Mouse (Mus musculus) gastrocnemius, adult 2 months (tissue): ENCODE results near the gene Celsr2. TPM values are rescaled to one million over a fixed set of nuclear protein-coding genes. Genes with fewer than 3 reads are reported as not detected.

ENCODE experiments used
- DNase-seq: peaks from one replicate; pipeline ENCODE4 v3.0.0; 2022
- H3K27ac ChIP-seq: fragments of 200-600 bp; 2 replicates; pipeline ENCODE4 v1.8.1; 2022; ENCODE audit warnings: mild to moderate bottlenecking
- H3K4me3 ChIP-seq: fragments of 200-600 bp; 2 replicates; pipeline ENCODE4 v1.8.1; 2022; ENCODE audit warnings: mild to moderate bottlenecking, moderate library complexity
- CTCF ChIP-seq: fragments of 200-600 bp; IDR thresholded peaks from 2 replicates; pipeline ENCODE4 v1.8.1; 2022; ENCODE audit warnings: antibody characterized with exemption, mild to moderate bottlenecking, moderate library complexity
- intact Hi-C: fragments of 180-260 bp; cut with DNase I; formaldehyde crosslinking; loops from one replicate; pipeline ENCODE4 v1.15.1; 2025
- long read RNA-seq, 2 experiments: library from polyadenylated mRNA; stranded (forward); transcript quantifications; one replicate each; pipeline ENCODE4 v2.0.0; 2021
- total RNA-seq, 2 experiments: library from RNA; stranded (reverse); gene quantifications; 2 replicates each; pipeline ENCODE4 v1.2.3; 2021

Celsr2 gene
- 1 to 10 TPM; 6.4 to 8.8 TPM for total RNA-seq
- long read RNA-seq, experiment 1, full-length matches to known transcripts = 1 of 10 reads
- long read RNA-seq, experiment 1, partial matches to known transcripts = 7 of 10 reads
- long read RNA-seq, experiment 1, other reads (novel, unspliced or antisense) = 2 of 10 reads
- long read RNA-seq, experiment 2, partial matches to known transcripts = 4 of 7 reads
- long read RNA-seq, experiment 2, other reads (novel, unspliced or antisense) = 3 of 7 reads

DNA sequence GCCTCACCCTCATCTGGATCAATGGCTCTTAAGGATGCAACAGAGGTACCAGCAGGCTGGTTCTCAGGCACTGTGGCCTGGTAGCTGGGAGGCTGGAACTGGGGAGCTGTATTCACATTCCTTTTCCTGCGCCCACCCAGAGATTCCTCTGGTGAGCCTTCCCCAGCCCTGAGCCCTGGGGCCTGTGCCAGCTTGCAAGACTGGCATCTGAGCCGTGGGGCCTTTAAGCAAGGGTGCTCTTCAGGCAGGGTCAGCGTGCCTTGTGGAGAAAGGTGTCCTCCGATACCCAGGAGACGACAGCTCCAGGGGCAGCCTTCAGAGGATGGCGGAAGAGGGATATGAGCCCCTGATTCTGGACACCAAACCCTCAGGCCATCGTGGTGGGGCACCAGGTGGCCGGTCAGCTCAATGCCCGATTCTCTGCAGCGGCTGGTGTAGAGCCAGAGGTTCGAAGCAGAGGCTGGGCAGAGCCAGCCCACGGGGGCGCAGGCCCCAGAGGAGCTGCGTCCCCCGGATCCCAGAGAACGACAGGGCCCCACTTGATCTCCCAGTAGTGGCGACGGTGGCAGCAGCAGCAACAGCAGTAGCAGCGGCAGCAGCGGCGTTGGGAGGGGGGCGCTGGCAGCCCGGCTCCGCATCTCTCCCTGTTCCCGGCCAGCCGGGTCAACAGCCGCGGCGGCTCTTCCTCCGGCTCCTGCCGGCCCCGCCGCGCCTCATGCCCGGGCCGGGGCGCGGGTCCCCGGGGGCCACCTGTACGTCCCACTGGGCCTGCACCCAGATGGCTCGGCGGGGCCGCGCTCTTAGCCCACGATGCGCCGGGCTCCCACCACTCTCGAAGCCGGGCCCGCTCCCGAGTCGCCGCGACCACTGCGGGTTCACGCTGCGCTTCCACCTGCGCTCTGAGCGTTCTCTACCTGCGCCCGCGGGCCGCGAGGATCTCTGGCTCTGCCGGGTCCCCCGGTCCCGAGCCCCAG lies at the start of gene Celsr2:
Celsr2 (minus strand) TSS at position 696 of the 974 bp plus-strand sequence.
- intact Hi-C loops = no loop called here
- no peak for TF ChIP-seq CTCF
- peak; percentile 60 for DNase-seq
- peak within 1 kb of the TSS; percentile 70 for H3K27ac ChIP-seq
- H3K4me3 ChIP-seq = peak within 1 kb of the TSS; percentile 88

DNA sequence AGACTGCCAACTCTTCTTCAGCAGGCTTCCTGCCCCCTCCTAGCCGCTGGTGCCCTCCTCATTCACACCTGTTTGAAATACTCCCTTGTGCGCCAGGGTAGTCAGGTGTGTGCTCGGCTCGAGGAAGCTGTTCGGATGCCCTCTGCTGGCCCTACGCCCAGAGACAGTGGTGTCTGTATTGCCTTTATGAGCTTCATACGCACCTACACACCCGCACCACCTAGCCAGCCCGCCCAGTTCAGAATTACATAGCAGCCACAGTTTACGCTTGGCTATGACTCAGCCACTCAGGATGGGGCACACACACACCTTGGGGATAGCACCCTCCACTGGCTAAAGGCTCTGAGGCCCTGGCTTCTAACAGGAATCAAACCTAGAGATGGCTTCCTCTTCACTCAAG lies 43.5 kb upstream of the Celsr2 start:
- peak overlapping the region; percentile 5; the same call in 1 of the 2 replicates for H3K4me3 ChIP-seq
- TF ChIP-seq CTCF = peak; percentile 24; the same call in 1 of the 2 replicates
- intact Hi-C loops = loop anchor here (1.0 kb wide), 1 partner anchor 58 kb away; no protein-coding TSS in a partner anchor
- H3K27ac ChIP-seq = no peak overlapping the region
- peak; percentile 27 for DNase-seq

- intact Hi-C loops = no loop called here
- DNase-seq = no peak
- Histone ChIP-seq H3K27ac (no peak overlapping the region), H3K4me3 (peak overlapping the region; percentile 5; the same call in 1 of the 2 replicates)
- no peak for TF ChIP-seq CTCF
These were observed 43.0 kb upstream of the Celsr2 start for GRCm38 (mm10) chr3:108458380-108458779.

DNA sequence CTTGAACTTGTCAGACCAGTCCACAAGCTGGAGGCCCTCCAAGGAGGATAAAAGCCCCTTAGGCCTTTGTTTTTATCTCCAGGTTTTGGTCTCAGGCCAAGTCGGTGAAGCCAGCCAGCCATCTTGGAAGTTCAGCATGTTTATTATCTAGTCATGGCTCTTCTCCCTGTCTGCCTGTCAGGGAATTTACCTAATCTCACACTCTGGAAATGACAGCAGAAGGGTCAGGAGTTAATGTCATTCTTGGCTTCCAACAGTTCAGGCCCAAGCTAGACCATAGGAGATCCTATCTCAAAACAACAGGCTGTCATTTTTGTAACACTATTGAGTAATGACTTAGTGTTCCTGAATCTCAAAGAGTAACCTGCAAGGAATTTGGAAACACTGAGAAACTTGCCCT lies 38.8 kb upstream of the Celsr2 start:
- no peak for DNase-seq
- intact Hi-C loops = no loop called here
- Histone ChIP-seq H3K4me3 (no peak overlapping the region), H3K27ac (no peak overlapping the region)
- TF ChIP-seq CTCF = no peak

- no peak overlapping the region for H3K4me3 ChIP-seq
- no peak for TF ChIP-seq CTCF
- no peak overlapping the region for H3K27ac ChIP-seq
- DNase-seq = no peak
- intact Hi-C loops = no loop called here
These were observed 36.6 kb upstream of the Celsr2 start for GRCm38 (mm10) chr3:108451969-108452368.

DNA sequence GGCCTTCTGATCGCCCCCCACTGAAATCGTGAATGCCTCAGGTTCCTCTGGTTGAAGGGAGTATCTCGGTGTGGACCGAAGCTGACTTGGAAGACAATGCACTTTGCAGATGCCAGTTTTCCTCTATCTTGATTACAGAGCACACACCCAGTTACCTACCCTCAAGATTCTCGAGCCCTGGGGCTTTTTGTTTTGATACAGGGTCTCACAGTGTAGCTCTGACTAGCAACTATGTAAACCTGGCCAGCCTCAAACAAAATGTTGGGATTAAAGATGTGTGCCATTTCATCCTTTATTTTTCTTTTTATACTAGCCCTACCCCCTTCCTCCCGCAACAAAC lies 30.0 kb upstream of the Celsr2 start:
- DNase-seq = no peak
- intact Hi-C loops = loop anchor here (2.0 kb wide), 1 partner anchor 109 kb away; no protein-coding TSS in a partner anchor
- Histone ChIP-seq H3K4me3 (peak overlapping the region; percentile 74), H3K27ac (peak overlapping the region; percentile 90)
- no peak for TF ChIP-seq CTCF

DNA sequence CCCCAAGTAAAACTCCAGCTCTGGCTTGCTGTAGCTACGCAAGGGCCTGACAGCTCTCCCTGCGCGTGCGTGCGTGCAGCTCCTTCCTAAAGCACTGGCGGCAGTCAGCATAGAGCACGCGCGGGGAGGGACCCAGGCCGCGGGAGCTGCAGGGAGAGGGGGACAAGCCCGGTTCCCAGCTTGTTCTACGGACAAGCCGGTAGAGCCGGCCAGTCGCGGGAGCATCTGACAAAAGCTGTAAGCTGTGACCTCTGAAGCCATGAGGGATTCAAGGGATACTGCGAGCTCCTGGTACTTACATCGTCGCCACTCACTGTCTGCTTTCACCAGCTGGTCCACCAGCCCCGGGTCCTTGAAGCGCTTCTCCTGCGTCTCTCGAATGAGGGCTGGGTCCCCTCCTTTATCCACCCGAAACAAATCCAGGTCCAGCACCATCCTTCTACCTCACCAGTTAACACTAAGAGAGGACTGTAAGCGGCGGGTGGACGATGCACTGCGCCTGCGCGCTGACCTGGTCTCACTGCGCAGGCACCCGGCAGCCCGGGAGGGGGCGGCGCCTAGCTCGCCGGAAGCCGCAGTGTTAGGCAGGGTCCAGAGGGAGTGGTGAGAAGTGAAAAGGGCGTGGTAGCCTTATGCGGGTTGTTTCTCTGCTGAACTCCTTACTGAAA lies 29.5 kb upstream of the Celsr2 start, which contains the start of gene Sars:
Sars (minus strand) TSS at position 512 of the 668 bp plus-strand sequence.
- intact Hi-C loops = loop anchor here (2.0 kb wide), 1 partner anchor 110 kb away; no protein-coding TSS in a partner anchor
- peak; percentile 65 for TF ChIP-seq CTCF
- H3K4me3 ChIP-seq = peak within 1 kb of the TSS; percentile 74
- peak within 1 kb of the TSS; percentile 90 for H3K27ac ChIP-seq
- DNase-seq = peak; percentile 96

GRCm38 (mm10) chr3:108444029-108444428 lies 28.7 kb upstream of the Celsr2 start:
- peak; percentile 66 for DNase-seq
- Histone ChIP-seq H3K27ac (peak overlapping the region; percentile 90), H3K4me3 (peak overlapping the region; percentile 74)
- intact Hi-C loops = loop anchor here (2.0 kb wide), 1 partner anchor 111 kb away; no protein-coding TSS in a partner anchor
- TF ChIP-seq CTCF = no peak

- H3K4me3 ChIP-seq = no peak overlapping the region
- TF ChIP-seq CTCF = no peak
- intact Hi-C loops = no loop called here
- no peak overlapping the region for H3K27ac ChIP-seq
- no peak for DNase-seq
These were observed 21.0 kb upstream of the Celsr2 start for GRCm38 (mm10) chr3:108436380-108436714.

DNA sequence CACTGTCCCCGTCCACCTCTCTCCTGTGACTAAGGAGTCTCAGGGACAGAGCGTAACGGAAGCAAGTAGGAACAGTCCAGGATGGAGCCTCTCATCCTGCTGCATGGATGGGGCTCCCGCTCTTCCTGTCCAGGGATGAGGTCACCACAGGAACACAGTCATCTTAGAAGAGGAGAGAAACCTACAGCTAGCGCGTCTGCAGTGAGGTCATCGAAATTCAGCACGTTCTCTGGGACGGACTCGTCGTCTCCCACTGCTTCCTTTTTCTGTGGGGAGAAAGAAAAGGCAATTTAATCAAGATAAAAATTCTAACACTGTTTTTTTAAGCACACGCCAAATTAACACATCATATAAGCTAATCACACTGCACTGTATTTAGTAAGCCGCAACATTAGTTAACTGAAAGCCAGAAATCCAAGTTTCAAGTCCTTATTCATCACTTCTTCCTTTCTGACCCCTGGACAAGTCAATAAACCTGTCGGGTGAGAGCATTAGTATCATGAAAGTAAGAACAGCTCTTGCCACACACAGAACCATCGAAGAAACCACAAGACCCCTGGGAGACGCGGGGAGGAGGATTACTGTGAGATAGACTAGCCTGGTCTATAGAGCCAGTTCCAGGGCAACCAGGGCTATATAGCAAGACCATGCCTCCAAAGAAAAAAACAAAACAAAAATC lies 20.5 kb upstream of the Celsr2 start:
- intact Hi-C loops = no loop called here
- no peak overlapping the region for H3K27ac ChIP-seq
- DNase-seq = no peak
- no peak overlapping the region for H3K4me3 ChIP-seq
- no peak for TF ChIP-seq CTCF

- TF ChIP-seq CTCF = no peak
- intact Hi-C loops = no loop called here
- no peak for DNase-seq
- no peak overlapping the region for H3K4me3 ChIP-seq
- no peak overlapping the region for H3K27ac ChIP-seq
These were observed 18.6 kb upstream of the Celsr2 start for GRCm38 (mm10) chr3:108433881-108434495.
